Mouse (Mus musculus) left cerebral cortex, postnatal 36 days (tissue): Measurements from ENCODE around the gene Camsap2. TPM values are rescaled to one million over a fixed set of nuclear protein-coding genes. Genes with fewer than 3 reads are reported as not detected.

Experiments used
- DNase-seq, 2 experiments: peaks; one replicate each; pipeline ENCODE4 v3.0.0; 2021 to 2022; ENCODE audit warnings: low spot score in 2 of 2, mixed read lengths in 1 of 2
- intact Hi-C: fragments of 180-260 bp; cut with DNase I; formaldehyde crosslinking; loops from one replicate; pipeline ENCODE4 v1.15.1; 2025
- total RNA-seq, 2 experiments: library from RNA; stranded (reverse); gene quantifications; 2 replicates each; pipeline ENCODE4 v1.2.3; 2021

Gene Camsap2
- total RNA-seq = 100 to 1,000 TPM; 129 to 138 TPM

DNA sequence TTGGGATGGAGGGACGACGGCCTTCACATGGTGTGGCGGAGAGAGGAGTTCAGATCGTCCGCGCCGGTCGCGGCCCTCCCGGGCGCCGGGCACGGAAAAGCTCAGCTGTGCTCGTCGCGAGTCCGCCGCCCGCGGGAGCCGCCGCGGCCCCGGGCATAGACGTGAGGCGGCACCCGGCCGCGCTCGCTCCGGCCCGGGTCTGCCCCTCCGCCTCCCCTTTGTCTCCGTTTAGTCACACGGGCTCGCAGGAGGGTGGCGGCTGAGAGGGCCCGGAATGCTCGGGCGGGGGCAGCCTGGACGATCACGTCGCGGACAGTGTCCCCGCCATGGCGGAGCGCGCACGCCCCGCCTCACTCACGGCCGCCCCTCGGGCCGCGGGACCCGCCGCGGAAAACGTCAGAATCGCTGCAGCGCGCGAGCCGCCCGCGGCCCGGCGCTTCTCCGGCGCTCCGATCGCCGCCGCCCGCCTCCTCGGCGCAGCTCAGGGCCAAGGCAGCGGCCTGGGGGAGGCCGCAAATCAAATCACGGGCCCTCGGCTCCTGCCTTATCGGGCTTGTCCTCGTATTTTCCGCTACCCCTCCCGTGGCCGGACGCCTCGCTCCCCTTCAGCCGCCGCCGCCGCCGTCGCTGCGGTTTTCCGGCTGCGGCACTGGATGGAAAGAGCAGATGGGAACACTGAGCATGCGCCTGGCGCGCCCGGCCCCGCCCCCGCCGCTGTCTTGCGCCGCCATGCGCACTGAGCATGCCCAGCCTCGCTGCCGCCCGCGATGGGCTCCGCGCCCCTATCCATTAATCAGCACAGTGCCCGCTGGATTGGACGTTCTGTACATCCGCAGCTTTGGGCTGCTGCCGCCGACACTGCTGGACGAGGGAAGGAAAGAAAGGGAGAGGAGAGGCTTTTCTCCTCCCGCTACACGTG lies at the start of gene Camsap2:
Gene Camsap2 (minus strand): TSS at position 651 of the 919 bp plus-strand sequence.
- DNase-seq = peak; percentile 96
- intact Hi-C loops = loop anchor here (1.0 to 5.0 kb wide), 2 partner anchors 57 to 70 kb away; partner anchors contain the start of gene Ddx59

DNA sequence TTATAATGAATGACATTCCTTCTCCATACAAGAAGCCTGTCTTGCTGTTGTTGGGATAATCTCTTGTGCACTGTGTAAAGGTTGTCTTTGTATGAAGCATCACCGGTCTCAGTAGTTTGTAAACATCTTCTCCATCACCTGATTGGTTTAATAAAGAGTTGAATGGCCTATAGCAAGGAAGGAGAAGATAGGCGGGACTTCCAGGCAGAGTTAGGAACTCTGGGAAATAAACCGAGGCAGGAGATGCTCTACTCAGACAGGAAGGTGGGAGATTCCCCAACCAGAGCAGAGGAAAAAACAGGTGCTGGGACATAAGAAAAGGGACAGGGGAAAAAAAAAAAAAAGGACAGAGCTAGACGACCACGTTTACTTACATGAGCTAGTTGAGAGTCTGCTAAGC lies 49.2 kb upstream of the Camsap2 start:
- intact Hi-C loops = no loop called here
- DNase-seq = no peak

DNA sequence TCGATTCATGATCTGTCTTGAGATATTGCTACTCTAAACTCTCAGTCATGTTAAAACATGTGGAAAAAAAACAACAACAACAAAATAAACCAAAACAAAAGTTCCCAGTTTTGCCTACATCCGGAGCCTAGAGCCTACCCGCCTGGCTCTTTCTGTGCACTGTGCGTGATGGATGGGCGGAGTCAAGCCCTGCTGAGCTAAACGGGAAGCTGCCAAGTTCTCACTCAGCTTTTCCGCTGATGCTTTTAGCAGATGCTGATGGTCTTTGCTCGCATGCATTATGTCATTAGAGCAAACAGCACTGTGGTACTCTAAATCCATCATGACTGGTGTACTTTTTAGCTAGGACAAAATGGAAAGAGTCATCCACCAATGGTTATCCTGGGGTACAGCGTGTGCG lies 48.6 kb upstream of the Camsap2 start:
- DNase-seq = no peak
- intact Hi-C loops = no loop called here

GRCm38 (mm10) chr1:136386914-136387313 lies 41.0 kb upstream of the Camsap2 start:
- intact Hi-C loops = no loop called here
- DNase-seq = no peak

DNA sequence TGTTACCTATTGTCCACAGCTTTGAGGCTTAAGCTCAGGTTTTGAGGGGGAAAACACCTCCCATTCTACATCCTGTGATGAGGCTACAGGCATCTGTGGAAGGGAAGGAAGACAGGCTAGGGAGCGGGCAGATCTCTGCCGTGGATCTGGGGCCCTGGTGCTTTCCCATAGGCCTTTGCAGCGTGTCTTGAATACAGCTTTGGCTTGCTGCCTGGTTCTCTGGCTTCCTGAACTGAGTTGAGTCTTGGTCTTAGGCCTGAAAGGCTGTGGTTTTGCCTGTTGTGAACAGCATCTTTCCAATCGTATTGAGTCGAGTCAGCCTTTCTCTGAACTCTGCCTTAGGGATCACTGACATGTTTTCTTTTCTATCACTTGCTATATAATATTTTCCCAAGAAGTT lies 35.7 kb upstream of the Camsap2 start:
- intact Hi-C loops = no loop called here
- no peak for DNase-seq

- DNase-seq = no peak
- intact Hi-C loops = no loop called here
Measured at GRCm38 (mm10) chr1:136381169-136381568, 35.3 kb upstream of the Camsap2 start.

DNA sequence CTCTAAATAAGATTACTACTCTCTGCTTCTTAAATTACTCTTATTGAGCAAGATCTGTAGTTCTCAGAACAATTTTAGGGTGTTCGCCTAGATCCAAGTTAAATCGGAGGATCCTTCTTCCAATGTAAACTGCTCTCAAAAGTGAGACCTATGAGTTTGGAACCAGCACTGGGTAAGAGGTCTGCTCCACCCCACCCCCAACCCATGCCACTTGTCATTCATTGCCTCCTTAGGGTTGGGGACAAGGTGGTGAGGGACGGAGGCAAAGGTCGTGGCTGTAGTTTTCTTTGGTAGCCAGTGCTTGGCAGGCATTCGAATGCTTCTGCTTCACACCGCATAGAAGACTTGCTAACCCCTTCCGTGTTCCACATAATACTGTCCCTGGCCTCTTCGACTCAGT lies 34.7 kb upstream of the Camsap2 start:
- intact Hi-C loops = no loop called here
- no peak for DNase-seq

- intact Hi-C loops = no loop called here
- DNase-seq = no peak
Measured at GRCm38 (mm10) chr1:136380161-136380560, 34.3 kb upstream of the Camsap2 start.

DNA sequence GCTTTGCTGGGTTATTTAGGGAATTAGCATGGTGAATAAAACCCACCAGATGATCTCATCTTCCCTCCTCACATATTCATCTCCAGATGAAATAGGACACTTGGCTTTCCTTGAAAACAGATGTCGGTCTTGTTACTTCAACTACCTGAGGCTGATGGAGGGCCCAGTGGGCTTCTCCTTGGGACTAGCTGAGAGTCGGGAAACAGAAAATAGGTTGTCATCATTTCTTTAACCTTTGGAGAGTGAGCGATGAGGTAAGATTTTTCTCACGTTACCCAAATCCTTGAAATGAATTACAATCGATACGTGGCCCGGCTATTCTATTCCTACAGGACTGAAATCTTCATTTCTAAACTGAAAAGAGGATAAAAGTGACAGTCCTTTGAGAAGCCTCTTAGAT lies 33.4 kb upstream of the Camsap2 start:
- intact Hi-C loops = no loop called here
- DNase-seq = no peak

DNA sequence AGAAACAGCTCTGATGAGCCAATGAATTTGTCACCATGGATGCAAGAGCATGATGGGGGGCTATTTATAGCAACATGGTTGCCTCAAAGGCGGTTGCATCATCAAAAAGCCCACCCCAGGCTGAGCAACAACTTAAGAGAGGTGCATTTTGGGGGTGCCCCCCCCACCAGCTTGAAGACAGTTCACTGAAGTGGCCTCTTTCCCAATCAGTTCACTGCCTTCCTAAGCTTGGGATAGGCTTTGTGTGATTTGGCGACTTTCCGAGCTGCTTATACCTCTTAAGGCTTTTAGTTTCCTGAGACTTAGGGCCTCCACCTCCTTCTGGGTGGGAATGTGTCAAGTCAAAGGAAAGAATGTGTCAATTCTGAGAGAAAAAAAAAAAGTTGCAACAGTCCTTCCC lies 20.1 kb upstream of the Camsap2 start:
- intact Hi-C loops = no loop called here
- no peak for DNase-seq

DNA sequence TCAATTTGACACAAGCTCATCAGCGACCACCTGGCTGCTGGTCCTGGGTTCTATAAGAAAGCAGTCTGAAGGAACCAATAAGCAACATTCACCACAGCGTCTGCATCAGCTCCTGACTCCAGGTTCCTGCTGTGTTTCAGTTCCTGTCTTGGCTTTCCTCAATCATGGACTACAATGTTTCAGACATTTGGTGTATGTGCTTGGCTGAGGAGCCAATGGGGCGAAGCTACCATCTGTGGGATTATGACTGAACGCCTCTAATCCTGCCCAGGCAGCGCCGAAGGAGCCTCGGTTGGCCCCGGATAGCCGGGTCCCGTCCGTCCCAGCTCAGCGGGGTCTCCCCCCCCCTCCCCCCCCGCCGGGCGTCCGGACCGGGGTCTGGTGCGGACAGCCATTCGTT lies 18.8 kb upstream of the Camsap2 start:
- intact Hi-C loops = no loop called here
- peak; percentile 44 to 64 for DNase-seq

DNA sequence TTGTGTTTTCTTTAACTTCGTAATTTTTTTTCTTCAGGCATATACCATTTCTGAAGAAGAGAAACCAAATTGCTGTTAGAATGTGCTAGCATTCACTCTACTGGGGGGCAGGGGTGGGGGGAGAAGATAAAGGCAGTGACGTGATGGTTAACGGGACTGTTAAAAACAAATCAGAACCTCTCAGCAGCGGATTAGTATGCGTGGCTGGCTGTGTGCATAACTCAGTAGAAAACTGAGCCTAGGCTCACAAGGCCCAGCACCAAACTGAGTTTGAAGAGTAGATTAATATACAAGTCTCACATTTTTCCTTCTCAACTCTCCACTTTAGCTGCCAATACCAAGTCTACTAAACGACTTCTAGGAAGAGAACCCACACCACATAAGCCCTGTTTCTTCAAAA lies 17.1 kb upstream of the Camsap2 start:
- intact Hi-C loops = no loop called here
- no peak for DNase-seq

DNA sequence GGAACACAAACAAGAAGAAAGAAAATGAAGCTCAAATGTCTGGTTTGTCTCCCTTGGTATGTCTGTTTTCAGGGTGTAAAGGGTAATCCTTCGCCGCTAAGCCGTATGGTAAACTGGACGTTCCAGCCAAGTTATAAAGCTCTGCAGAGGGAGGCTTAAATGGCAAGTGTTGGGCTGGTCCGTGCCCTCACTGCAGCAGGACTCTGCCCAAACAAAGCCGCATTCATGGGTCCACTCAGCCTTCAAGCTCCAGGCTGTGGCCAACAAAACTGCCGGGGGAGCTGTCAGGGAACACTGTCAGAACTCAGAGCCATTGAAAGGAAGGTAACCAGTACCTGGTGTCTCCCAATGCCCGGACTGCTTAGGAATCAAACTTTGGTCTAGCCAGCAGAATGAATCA lies 16.7 kb upstream of the Camsap2 start:
- peak in 1 of 2 experiments; percentile 12 for DNase-seq
- intact Hi-C loops = no loop called here

- intact Hi-C loops = no loop called here
- no peak for DNase-seq
Measured at GRCm38 (mm10) chr1:136361373-136361772, 15.5 kb upstream of the Camsap2 start.

- intact Hi-C loops = no loop called here
- no peak for DNase-seq
Measured at GRCm38 (mm10) chr1:136360909-136361308, 15.0 kb upstream of the Camsap2 start.

DNA sequence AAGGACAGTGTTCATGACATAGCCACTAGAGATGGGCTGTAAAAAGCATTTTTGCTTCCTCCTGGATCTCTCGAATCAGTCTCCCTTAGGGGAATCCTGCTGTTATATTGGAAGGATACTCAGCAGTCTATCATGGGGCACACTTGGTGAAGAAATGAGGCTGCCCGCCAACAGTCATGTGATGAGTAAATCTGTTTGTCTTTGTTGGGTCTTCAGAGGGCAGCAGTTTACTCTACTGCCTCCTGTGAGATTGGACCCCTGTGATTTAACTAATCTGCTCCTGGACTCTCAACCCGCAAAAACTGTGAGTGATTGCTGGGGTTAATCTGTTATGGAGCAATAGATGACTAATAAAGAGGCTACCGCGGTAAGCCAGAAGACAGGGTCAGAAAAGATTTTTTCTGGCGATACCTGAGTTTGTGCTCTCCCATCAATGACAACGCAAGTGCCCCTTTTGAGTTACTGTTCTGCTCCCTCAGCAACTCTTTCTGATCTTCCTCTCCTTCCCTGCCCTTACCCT lies 13.0 kb upstream of the Camsap2 start:
- DNase-seq = no peak
- intact Hi-C loops = no loop called here

DNA sequence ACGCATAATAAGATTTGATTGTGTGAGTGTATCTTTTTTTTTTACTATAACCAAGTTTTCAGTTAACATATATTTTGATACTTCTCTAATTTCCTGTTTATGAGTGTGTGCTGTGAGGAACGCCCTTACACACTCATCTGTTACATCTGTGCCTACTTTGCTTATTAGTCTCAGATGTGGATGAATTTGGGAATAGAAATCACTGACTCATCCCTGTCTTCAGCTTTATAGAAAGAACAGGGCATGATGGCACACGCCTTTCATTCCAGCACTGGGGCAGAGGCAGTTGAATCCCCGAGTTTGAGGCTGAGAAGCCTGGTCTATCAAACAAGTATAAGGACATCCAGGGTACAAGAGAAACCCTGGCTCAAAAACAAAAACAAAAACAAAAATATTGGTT lies 9.7 kb upstream of the Camsap2 start:
- no peak for DNase-seq
- intact Hi-C loops = no loop called here

GRCm38 (mm10) chr1:136350699-136351200 lies 4.8 kb upstream of the Camsap2 start:
- intact Hi-C loops = no loop called here
- DNase-seq = no peak

DNA sequence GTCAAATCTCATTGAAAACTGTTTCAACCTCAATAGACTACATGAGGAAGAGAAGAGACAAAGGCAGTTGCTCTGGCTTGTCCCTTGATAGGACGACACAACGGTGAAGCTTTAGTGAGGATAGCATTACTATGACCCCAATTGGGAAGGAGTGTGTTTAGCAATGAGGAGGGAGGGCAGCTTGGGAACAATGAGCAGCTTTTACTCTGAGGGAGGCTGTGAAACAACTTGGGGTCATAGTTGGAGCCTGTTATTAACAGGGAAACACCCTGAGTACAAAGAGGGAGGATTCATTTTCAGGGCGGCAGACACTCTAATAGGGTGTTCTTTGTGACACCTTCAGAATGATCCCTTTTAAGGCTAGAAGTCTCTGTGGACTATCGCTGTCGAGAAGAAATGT lies 2.2 kb upstream of the Camsap2 start:
- intact Hi-C loops = loop anchor here (5.0 kb wide), 1 partner anchor 54 kb away; no protein-coding TSS in a partner anchor
- no peak for DNase-seq

- intact Hi-C loops = loop anchor here (5.0 kb wide), 1 partner anchor 55 kb away; no protein-coding TSS in a partner anchor
- DNase-seq = no peak
Measured at GRCm38 (mm10) chr1:136347140-136347539, 1.2 kb upstream of the Camsap2 start.
